ENCODE assay signal across 8 mouse cellular contexts in the genomic region with DNA sequence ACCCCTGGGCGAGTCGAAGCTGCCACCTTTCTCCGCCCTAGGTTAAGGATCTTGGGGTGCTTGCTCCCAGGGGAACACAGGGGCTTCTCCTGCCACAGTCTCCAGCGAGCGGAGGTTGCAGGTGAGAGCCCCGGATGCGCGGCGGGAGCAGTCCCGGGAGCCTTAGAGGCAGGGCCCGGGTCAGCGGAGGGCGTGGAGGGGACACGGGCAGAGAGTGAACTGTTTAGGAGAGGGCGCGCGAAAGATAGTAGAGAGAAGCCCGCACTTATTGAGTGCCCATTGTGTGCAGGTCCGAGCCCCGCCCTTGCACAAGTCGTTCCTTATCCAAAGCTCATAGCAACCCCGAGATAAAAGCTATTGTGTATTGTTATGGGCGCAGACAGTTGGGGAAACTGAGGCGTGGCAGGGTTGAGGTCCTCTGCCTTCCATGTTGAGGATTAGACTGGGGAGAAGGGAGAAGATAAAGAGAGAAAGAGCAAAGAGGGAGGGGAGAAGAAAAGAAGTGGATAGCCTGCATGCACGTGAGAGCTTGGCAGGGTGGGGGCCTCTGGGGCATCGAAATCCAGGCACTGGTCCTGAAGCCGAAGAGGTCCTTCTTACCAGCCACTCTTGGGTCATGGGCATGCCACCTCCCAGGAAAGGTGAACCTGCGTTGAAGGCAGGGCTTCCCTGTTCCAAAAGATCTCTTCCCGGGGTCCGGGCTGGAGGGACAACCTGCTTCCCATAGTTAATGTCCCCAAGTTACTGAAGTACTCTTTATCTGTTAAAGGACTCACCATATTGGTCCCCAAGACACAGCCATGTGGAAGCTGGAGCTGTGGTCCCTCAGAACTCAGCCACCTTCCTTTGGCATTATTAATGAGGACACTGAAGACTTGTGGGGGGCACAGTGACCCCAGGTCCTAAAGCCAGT. TPM values are rescaled to one million over a fixed set of nuclear protein-coding genes. Genes with fewer than 3 reads are reported as not detected.
DNase-seq lines count a peak whose midpoint lies in the region; ATAC-seq and TF ChIP-seq lines count a peak whose summit lies in the region.

No protein-coding gene starts in this region.

- WGBS in forebrain, embryonic 14.5 days, result 12% methylated on average over 30 of the region's 30 CpGs
- 8% methylated on average over 30 of the region's 30 CpGs for WGBS in midbrain, embryonic 14.5 days

- peak overlapping the region; percentile 75 for H3K9ac ChIP-seq in forebrain, embryonic 14.5 days (ENCODE audit: low read length)
- peak overlapping the region; percentile 89 for H3K9ac ChIP-seq in midbrain, embryonic 14.5 days (replicated peaks; ENCODE audit: low read length)

- H3K36me3 ChIP-seq in C2C12 (ENCODE audit: control insufficient read depth, insufficient read depth), result no peaks in the 10 kb centered on the region
- peaks cover 5% of the 10 kb centered on the region for H3K36me3 ChIP-seq in forebrain, embryonic 14.5 days (ENCODE audit: control insufficient read depth, insufficient read depth, low read length)
- no peaks in the 10 kb centered on the region; the same call in 1 of the 2 replicates for H3K36me3 ChIP-seq in midbrain, embryonic 14.5 days (ENCODE audit: control insufficient read depth, insufficient read depth, low read length)

- TF ChIP-seq CTCF in C2C12 (IDR thresholded peaks at IDR 0.05; ENCODE audit: control insufficient read depth, insufficient read depth, insufficient read length), result no peak

- H3K27ac ChIP-seq in forebrain, embryonic 14.5 days (ENCODE audit: low read depth, low read length), result peak overlapping the region; percentile 27; the same call in 1 of the 2 replicates
- peak overlapping the region; percentile 99 for H3K27ac ChIP-seq in midbrain, embryonic 14.5 days (replicated peaks; ENCODE audit: low read depth, low read length)

- peaks cover 23% of the 10 kb centered on the region for H3K4me1 ChIP-seq in forebrain, embryonic 14.5 days (ENCODE audit: control insufficient read depth, insufficient read depth, low read length)
- H3K4me1 ChIP-seq in midbrain, embryonic 14.5 days (ENCODE audit: control insufficient read depth, insufficient read depth, low read length), result peaks cover 47% of the 10 kb centered on the region

- no peak for ATAC-seq in CD4-positive, CD25-positive, alpha-beta regulatory T cell, adult 4 months
- ATAC-seq in forebrain, embryonic 14.5 days, result no peak
- ATAC-seq in midbrain, embryonic 14.5 days (ENCODE audit: low FRiP score, low TSS enrichment), result no peak; the same call in 1 of the 2 replicates

- H3K9me3 ChIP-seq in forebrain, embryonic 14.5 days (replicated peaks; ENCODE audit: control insufficient read depth, low read length), result no peaks in the 10 kb centered on the region
- no peaks in the 10 kb centered on the region for H3K9me3 ChIP-seq in midbrain, embryonic 14.5 days (ENCODE audit: control insufficient read depth, low read length)

- H3K4me2 ChIP-seq in forebrain, embryonic 14.5 days (ENCODE audit: low read length), result peak overlapping the region; percentile 79
- H3K4me2 ChIP-seq in midbrain, embryonic 14.5 days (ENCODE audit: low read length), result peak overlapping the region; percentile 76

- peak; percentile 39 for DNase-seq in CD4-positive, CD25-positive, alpha-beta regulatory T cell, adult 2 months (ENCODE audit: low read depth, low spot score)
- no peak for DNase-seq in forebrain, embryonic 14.5 days (ENCODE audit: low spot score)
- peak; percentile 23 for DNase-seq in kidney, postnatal 14 days
- peak; percentile 48 for DNase-seq in midbrain, embryonic 14.5 days
- DNase-seq in spleen, postnatal 14 days (ENCODE audit: low spot score in 2 of 2), result no peak
- no peak for DNase-seq in right cerebral cortex, postnatal 14 days

- peaks cover 3% of the 10 kb centered on the region for H3K79me3 ChIP-seq in C2C12 (ENCODE audit: low read depth)

- H3ac ChIP-seq in C2C12 (ENCODE audit: control insufficient read depth, insufficient read length, low read depth), result peak overlapping the region; percentile 79

- H3K4me3 ChIP-seq in C2C12 (ENCODE audit: insufficient read depth, poor library complexity, severe bottlenecking), result peak overlapping the region; percentile 44
- H3K4me3 ChIP-seq in forebrain, embryonic 14.5 days (ENCODE audit: low read depth, low read length), result peak overlapping the region; percentile 66
- peak overlapping the region; percentile 70 for H3K4me3 ChIP-seq in midbrain, embryonic 14.5 days (replicated peaks; ENCODE audit: low read depth, low read length)

- no peaks in the 10 kb centered on the region for H3K27me3 ChIP-seq in C2C12 (ENCODE audit: control insufficient read depth, insufficient read depth, insufficient read length)
- H3K27me3 ChIP-seq in forebrain, embryonic 14.5 days (replicated peaks; ENCODE audit: control insufficient read depth, insufficient read depth, low read length), result no peaks in the 10 kb centered on the region
- no peaks in the 10 kb centered on the region for H3K27me3 ChIP-seq in midbrain, embryonic 14.5 days (ENCODE audit: control insufficient read depth, insufficient read depth, low read length)

- peaks cover 27% of the 10 kb centered on the region for H3K79me2 ChIP-seq in C2C12 (ENCODE audit: control insufficient read depth, insufficient read depth)

TF ChIP-seq in C2C12, 6 proteins besides CTCF, POLR2A, EP300 and RAD21:
- no peak for TF ChIP-seq FOSL1 (IDR thresholded peaks at IDR 0.05; ENCODE audit: insufficient read depth, low read length, poor library complexity, severe bottlenecking)
- TF ChIP-seq MYOD1 (IDR thresholded peaks at IDR 0.05; ENCODE audit: control insufficient read depth, insufficient read length, low read depth), result no peak
- no peak for TF ChIP-seq CEBPB (IDR thresholded peaks at IDR 0.05; ENCODE audit: low read depth)
- no peak for TF ChIP-seq MYOG (IDR thresholded peaks at IDR 0.05; ENCODE audit: control insufficient read depth, extremely low read depth, insufficient read length)
- TF ChIP-seq MAX (IDR thresholded peaks at IDR 0.05), result no peak
- TF ChIP-seq USF1 (IDR thresholded peaks at IDR 0.05; ENCODE audit: low read depth), result no peak

RNA-seq across cellular contexts. Expression of a gene that starts 1.1 kb away (rescaled TPM):
- 10 to 100 TPM; 13.6 to 21.0 TPM for polyA plus RNA-seq in CD4-positive, CD25-positive, alpha-beta regulatory T cell, adult 4 months (2017; shearing (Covaris generic))
- 3.6 TPM for polyA plus RNA-seq in C2C12 (2012; fragmentation: generic; extraction: Trizol)
- polyA plus RNA-seq in forebrain, embryonic 14.5 days (2014; fragmentation: Nextera tagmentation; extraction: Ambion mirVana), result 26.8 and 34.5 TPM in 2 replicates
- 38.9 and 40.0 TPM in 2 replicates for polyA plus RNA-seq in midbrain, embryonic 14.5 days (2014; fragmentation: Nextera tagmentation; extraction: Ambion mirVana)

RNA-seq across cellular contexts. Expression of a gene that starts 29.3 kb away (rescaled TPM):
- polyA plus RNA-seq in CD4-positive, CD25-positive, alpha-beta regulatory T cell, adult 4 months (2017; shearing (Covaris generic)), result under 1 TPM in 1 of 2 experiments, not detected in 1; 0.15 TPM
- 1,202 TPM for polyA plus RNA-seq in C2C12 (2012; fragmentation: generic; extraction: Trizol)
- 102 and 115 TPM in 2 replicates for polyA plus RNA-seq in forebrain, embryonic 14.5 days (2014; fragmentation: Nextera tagmentation; extraction: Ambion mirVana)
- polyA plus RNA-seq in midbrain, embryonic 14.5 days (2014; fragmentation: Nextera tagmentation; extraction: Ambion mirVana), result 61.6 and 89.0 TPM in 2 replicates

Comparison
In these comparisons a context has a peak if more than half of its experiments do, and no peak if none do; other contexts are left out.
1. DNase-seq: peak in CD4-positive, CD25-positive, alpha-beta regulatory T cell, adult 2 months (single experiment), kidney, postnatal 14 days (single experiment) and midbrain, embryonic 14.5 days (single experiment); none in forebrain, embryonic 14.5 days (single experiment), spleen, postnatal 14 days (0 of 2) and right cerebral cortex, postnatal 14 days (single experiment).
2. RNA of a gene that starts 29.3 kb away (polyA plus RNA-seq): 1,202 TPM in C2C12 (single experiment), 102 to 115 TPM in forebrain, embryonic 14.5 days and 61.6 to 89.0 TPM in midbrain, embryonic 14.5 days; 0.15 TPM in CD4-positive, CD25-positive, alpha-beta regulatory T cell, adult 4 months; every median in the first group is over 10 times any median in the second.
3. Peak in every context shown above with its lines, with median percentiles within 50 percentile points of each other: H3K4me3 ChIP-seq.